Mouse (Mus musculus) forebrain, postnatal 0 days (tissue): ENCODE measurements at regions not wholly inside any gene's neighbourhood (a gene's known extent, or its start where the extent isn't known, plus 50 kb on each side); places are given as distances from the start of the nearest gene placed in this dataset.
A peak's percentile ranks its signal among the peaks of the same experiment; 100 is the strongest.
"Not testable (repeated sequence)": the region's sequence is repeated elsewhere in the genome, so short reads cannot be mapped to it uniquely, and the experiment has no call there.

ENCODE experiments used
- ATAC-seq: fragments of 200-750 bp; cut with Nextera tagmentation; 2 replicates; pipeline ENCODE4 v1.8.0; 2017; ENCODE audit warnings: mild to moderate bottlenecking, moderate library complexity
- DNase-seq: peaks from one replicate; pipeline ENCODE4 v3.0.0-alpha.2; 2015
- H3K27ac ChIP-seq: fragments of 300-500 bp; sonication (generic); 2 replicates; pipeline ENCODE4 v1.5.1; 2014; ENCODE audit warnings: low read depth, mild to moderate bottlenecking, antibody characterized with exemption, low read length, moderate library complexity, mixed read lengths
- H3K27me3 ChIP-seq: fragments of 300-500 bp; sonication (generic); 2 replicates; pipeline ENCODE4 v1.6.1; 2014; ENCODE audit warnings: mild to moderate bottlenecking, low read length, mixed read lengths; ENCODE audit not compliant: insufficient read depth
- H3K36me3 ChIP-seq: fragments of 300-500 bp; sonication (generic); 2 replicates; pipeline ENCODE4 v1.6.1; 2014; ENCODE audit warnings: mild to moderate bottlenecking, moderate library complexity; ENCODE audit not compliant: insufficient read depth
- H3K4me1 ChIP-seq: fragments of 300-500 bp; sonication (generic); 2 replicates; pipeline ENCODE4 v1.6.1; 2014; ENCODE audit warnings: antibody characterized with exemption; ENCODE audit not compliant: insufficient read depth
- H3K4me2 ChIP-seq: fragments of 300-500 bp; sonication (generic); 2 replicates; pipeline ENCODE4 v1.6.1; 2014; ENCODE audit warnings: low read depth, mild to moderate bottlenecking, moderate library complexity
- H3K4me3 ChIP-seq: fragments of 300-500 bp; sonication (generic); 2 replicates; pipeline ENCODE4 v1.5.1; 2014; ENCODE audit warnings: low read depth, low read length, mixed read lengths
- H3K9ac ChIP-seq: fragments of 300-500 bp; sonication (generic); 2 replicates; pipeline ENCODE4 v1.6.1; 2014; ENCODE audit warnings: mild to moderate bottlenecking
- H3K9me3 ChIP-seq: fragments of 300-500 bp; sonication (generic); 2 replicates; pipeline ENCODE4 v1.6.1; 2016; ENCODE audit warnings: low read length
- CTCF ChIP-seq: sonication (generic); IDR thresholded peaks from 2 replicates; pipeline ENCODE4 v1.5.1; 2016; ENCODE audit warnings: antibody characterized with exemption, control low read depth, low read depth
- WGBS: fragments of 180-500 bp; shearing (Covaris S2); extraction: QIAGEN DNeasy Blood & Tissue Kit; methylation state at CpG from one replicate; pipeline ENCODE4 v1.1.7; 2014; 5-methylcytosine and 5-hydroxymethylcytosine counted together

DNA sequence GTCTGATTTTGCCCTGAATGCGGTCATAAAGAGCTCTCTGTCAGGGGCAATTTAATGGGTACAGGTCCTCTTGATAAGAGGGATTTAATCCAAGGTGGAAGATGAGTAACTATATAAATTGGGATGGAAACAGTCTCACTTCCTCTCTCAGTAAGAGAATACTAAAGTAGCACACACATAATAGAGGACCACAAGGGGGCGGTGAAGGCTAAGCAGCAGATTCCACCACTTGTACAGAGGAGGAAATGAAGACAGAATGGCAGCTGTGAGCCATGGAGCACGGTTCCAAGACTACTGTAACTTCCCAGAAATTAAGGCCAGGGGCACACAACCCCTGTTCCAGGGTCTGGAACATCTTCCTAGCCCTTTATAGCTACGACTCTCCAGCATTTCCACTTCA, 262.6 kb upstream of the Ywhaq start:
- ATAC-seq, H3K4me3 ChIP-seq, DNase-seq, H3K4me1 ChIP-seq, H3K9me3 ChIP-seq, H3K27ac ChIP-seq, H3K9ac ChIP-seq, H3K4me2 ChIP-seq, H3K36me3 ChIP-seq, H3K27me3 ChIP-seq: not testable (repeated sequence)
- 63% methylated on average over 3 of the region's 4 CpGs for WGBS

DNA sequence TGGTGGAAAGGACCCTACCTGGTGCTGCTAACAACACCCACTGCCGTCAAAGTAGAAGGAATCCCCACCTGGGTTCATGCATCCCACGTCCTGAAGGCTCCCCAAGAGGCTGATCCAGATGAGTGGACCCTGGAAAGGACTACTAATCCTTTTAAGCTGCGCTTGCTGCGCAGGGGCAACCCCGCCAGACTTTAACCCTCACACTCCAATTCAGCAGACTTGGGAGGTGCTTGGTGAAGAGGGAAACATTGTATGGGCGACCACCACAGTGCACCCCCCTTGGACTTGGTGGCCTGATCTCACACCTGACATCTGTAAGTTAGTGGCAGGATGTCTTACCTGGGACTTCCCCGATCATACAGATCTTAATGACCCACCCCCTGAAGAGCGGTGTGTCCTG, 231.9 kb upstream of the Ywhaq start:
- not testable (repeated sequence) for H3K4me1 ChIP-seq, H3K27me3 ChIP-seq, DNase-seq, H3K27ac ChIP-seq, H3K4me3 ChIP-seq, H3K4me2 ChIP-seq, H3K9ac ChIP-seq, H3K9me3 ChIP-seq, ATAC-seq, H3K36me3 ChIP-seq
- 88% methylated on average over 8 of the region's 8 CpGs for WGBS

DNA sequence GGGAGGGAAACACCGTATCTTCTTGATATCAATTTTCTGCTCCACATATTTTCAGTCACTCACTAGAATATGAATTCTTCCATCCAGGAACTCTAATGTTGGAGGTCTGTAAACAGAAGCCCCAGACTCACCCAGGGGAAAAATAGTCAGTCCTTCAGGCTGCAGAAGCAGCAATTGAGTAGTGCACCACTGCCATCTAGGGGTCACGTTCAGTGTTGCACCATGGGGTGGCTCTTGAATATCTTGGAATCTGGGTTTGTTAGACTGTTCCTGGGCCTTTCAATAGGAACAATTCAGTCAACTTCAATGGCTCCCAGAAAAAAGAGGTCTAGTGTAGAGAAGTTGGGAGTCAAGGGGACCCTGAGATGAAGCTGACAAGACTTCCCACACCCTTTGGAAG, 196.3 kb upstream of the Ywhaq start:
- not testable (repeated sequence) for H3K9me3 ChIP-seq, H3K36me3 ChIP-seq, H3K27ac ChIP-seq, H3K4me1 ChIP-seq, H3K9ac ChIP-seq, H3K4me2 ChIP-seq, H3K4me3 ChIP-seq, H3K27me3 ChIP-seq
- 28% methylated on average over 2 of the region's 2 CpGs for WGBS
- ATAC-seq = peak; percentile 47
- DNase-seq = peak; percentile 86
- TF ChIP-seq CTCF = peak; percentile 83

DNA sequence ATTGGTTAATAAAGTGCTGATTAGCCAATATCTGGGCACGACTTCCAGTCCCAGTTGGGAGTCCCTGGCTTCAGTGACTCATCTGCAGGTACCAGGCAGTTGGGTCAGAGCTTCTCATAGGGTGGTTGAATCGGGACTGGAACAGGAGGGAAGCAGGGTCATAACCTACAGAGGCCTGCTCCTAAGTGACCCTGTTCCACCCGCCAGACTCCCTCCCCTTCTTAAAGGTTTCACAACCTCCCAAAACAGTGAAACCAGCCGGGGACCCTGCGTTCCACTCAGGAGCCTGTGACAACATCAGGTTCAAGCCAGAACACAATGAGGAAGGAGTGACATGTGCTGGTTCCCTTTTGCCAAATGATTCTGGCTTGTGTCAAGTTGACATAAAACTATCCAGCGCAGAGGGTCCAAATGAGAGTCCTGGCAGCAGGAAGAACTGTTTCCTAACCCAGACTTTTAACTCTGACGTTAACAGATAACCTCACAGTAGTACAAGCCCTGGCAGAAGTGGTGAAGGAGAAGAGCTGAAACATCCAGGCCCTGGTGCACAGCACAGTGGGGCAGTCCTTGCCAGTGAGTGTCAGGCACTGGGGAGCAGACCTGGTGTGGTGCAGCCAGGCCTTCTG, 151.1 kb upstream of the Ywhaq start:
- Histone ChIP-seq H3K27me3 (no peaks in the 10 kb centered on the region), H3K27ac (no peak overlapping the region), H3K36me3 (no peaks in the 10 kb centered on the region), H3K9me3 (no peaks in the 10 kb centered on the region), H3K4me2 (no peak overlapping the region), H3K9ac (no peak overlapping the region), H3K4me1 (no peaks in the 10 kb centered on the region), H3K4me3 (no peak overlapping the region)
- TF ChIP-seq CTCF = no peak
- 86% methylated on average over 7 of the region's 7 CpGs for WGBS
- DNase-seq = no peak
- ATAC-seq = no peak

DNA sequence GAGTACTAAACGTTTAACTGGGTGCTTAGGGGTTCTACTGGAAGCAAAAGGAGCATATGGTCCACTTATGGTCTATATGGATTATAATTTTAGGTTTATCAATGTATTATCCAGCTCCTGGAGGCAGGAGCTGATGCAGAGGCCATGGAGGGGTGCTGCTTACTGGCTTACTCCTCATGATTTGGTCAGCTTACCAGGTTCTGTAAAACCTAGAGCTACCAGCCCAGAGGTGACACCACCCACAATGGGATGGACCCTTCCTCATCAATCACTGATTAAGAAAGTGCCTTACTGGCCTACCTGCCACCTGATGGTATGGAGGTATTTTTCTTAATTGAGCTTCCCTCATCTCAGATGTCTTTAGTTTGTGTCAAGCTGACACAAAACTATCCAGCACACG, 126.5 kb upstream of the Ywhaq start:
- H3K4me1 ChIP-seq, H3K4me3 ChIP-seq, H3K9me3 ChIP-seq, H3K4me2 ChIP-seq, DNase-seq, H3K9ac ChIP-seq, H3K27me3 ChIP-seq, ATAC-seq, H3K36me3 ChIP-seq, H3K27ac ChIP-seq: not testable (repeated sequence)
- WGBS = 44% methylated on average over 2 of the region's 2 CpGs

DNA sequence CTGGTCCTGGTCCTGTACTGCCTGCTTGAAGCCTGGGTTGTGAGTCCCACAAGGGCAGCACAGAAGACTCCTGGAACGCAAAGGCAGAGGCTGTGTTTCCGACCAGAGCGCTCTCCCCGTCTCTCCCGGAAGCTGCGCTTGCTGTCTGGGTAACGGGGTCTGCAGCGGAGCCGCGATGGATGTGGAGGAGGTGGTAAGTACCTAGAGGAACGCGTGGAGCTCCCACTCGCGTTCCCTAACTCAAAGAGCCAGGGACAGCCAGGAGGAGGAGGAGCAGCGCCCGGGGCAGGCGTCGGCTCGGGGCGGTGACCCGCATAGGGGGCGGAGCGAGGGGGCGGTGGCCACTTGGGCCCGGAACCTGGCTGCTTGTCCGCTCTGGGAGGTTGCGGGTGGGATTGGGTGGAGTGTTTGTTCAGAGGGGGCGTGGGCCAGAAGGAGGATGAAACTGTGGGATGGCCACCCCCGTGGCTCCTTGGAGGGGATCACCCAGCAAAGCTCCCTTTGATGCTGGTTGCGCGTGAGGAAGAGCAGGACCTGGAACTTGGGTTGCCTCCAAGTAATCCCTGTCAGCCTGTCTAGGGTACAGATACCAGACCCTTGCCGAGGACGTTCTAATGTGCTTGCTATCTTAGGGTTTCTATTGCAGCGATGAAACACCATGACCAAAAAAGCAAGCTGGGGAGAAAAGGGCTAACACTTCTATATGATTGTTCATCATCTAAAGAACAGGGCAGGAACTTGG, 125.9 kb upstream of the Ywhaq start:
- H3K9me3 ChIP-seq, H3K36me3 ChIP-seq, H3K27me3 ChIP-seq, H3K27ac ChIP-seq, H3K4me1 ChIP-seq: not testable (repeated sequence)
- Histone ChIP-seq H3K9ac (peak overlapping the region; percentile 56), H3K4me3 (peak overlapping the region; percentile 44), H3K4me2 (peak overlapping the region; percentile 55)
- DNase-seq (peak; percentile 57), ATAC-seq (peak; percentile 93)
- 2% methylated on average over 34 of the region's 34 CpGs for WGBS

DNA sequence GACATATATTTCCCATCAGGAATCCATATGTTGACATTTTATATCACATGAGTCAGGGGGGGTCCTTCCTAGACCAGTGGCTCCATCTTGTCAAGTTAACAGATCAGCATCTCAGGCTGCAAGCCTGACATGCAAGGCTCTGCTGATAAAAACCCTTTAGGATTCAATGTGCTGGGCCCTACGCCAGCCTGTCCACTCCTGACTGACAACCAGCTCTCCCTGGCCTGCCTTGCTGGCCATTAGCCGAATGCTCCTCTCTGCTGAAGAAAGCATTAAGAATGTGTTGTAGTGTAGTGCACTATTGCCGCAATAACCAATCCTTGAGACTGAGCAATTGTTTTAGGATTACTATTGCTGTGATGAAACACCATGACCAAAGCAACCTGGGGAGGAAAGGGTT, 114.3 kb upstream of the Ywhaq start:
- H3K9ac ChIP-seq = no peak overlapping the region
- no peaks in the 10 kb centered on the region for H3K27me3 ChIP-seq
- TF ChIP-seq CTCF = no peak
- H3K4me3 ChIP-seq = no peak overlapping the region
- ATAC-seq (no peak), DNase-seq (no peak)
- no peaks in the 10 kb centered on the region for H3K4me1 ChIP-seq
- H3K9me3 ChIP-seq = no peaks in the 10 kb centered on the region
- H3K36me3 ChIP-seq = no peaks in the 10 kb centered on the region
- no peak overlapping the region for H3K4me2 ChIP-seq
- WGBS = 93% methylated on average over 3 of the region's 3 CpGs
- no peak overlapping the region for H3K27ac ChIP-seq

DNA sequence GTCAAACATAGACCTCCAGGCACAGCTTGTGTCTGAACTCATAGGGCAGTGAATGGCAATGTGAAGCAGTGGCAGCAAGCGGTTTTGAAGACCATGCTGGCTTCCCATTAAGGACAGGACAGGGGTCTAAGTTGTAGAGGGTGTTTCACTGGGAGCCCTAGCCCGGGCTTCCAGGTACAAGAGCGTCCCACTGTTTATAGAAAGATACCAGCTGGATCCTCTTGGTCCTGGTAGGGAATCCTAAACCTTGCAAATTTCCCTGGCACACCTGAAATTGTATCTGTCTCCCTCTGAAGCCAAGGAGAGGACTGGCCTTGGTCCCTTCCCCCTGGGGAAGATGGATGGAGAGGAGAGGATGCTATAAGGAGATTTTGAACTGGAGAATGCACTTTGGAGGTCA, 111.9 kb upstream of the Ywhaq start:
- H3K9me3 ChIP-seq, H3K4me2 ChIP-seq, H3K9ac ChIP-seq, DNase-seq, H3K27me3 ChIP-seq, H3K4me1 ChIP-seq, H3K27ac ChIP-seq, H3K4me3 ChIP-seq, H3K36me3 ChIP-seq, ATAC-seq: not testable (repeated sequence)
- 81% methylated on average over 3 of the region's 3 CpGs for WGBS

DNA sequence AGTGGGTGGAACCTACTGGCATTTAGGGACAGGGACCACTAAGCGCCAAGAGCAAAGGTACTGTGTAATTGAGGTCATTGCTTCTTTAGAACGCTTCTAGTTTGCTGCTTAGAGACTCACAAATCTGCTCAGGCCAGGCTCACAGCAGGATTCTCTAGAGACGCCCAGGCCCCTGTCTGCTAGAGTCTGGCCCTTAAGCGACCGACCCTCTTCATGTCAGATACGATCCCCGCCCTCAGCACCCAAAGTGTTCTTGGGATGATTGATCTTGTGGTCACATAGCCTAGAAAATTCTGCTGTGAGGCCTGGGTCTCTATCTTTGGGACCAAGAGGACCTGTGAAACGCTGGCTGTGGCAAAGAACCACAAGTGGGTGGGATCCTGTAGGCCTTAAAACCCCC, 109.9 kb upstream of the Ywhaq start:
- H3K9me3 ChIP-seq, H3K27me3 ChIP-seq, H3K27ac ChIP-seq, H3K4me3 ChIP-seq, H3K4me2 ChIP-seq, ATAC-seq, H3K36me3 ChIP-seq, DNase-seq, H3K4me1 ChIP-seq, H3K9ac ChIP-seq: not testable (repeated sequence)
- 82% methylated on average over 8 of the region's 8 CpGs for WGBS

DNA sequence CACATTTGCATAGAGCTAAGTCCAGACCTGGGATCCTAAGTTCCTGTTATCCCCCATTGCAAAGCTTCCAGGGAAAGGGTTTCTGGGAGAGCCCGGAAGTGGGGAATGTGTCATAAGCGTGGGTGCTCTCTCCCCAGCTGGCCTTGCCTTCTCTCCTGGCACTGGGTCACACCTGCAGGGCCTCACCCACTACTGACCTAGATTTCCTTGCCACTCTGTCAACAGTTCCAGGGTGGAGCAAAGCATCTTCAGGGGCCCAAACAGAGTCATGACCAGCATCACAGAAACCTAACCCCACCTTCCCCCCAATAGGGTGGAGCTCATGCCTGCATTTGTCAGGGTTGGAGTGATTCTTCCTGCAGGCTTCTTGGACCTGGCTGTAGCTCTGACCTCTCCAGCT, 109.5 kb upstream of the Ywhaq start:
- H3K27me3 ChIP-seq = not testable (repeated sequence)
- 76% methylated on average over 2 of the region's 2 CpGs for WGBS

More for the DNA sequence above, 109.5 kb upstream of the Ywhaq start:
- not testable (repeated sequence) for H3K36me3 ChIP-seq, H3K9me3 ChIP-seq, ATAC-seq, H3K4me1 ChIP-seq, H3K27ac ChIP-seq, H3K4me2 ChIP-seq, H3K9ac ChIP-seq, DNase-seq, H3K4me3 ChIP-seq
